Mouse (Mus musculus): ENCODE results near the gene Rpl13a.

GRCm38 (mm10) chr7:45119780-45120709 is 8.5 kb downstream of the Rpl13a start:
- TF ChIP-seq CTCF (IDR thresholded peaks at IDR 0.05; ENCODE audit: extremely low read depth, insufficient read depth, low read length) (no peak), POLR2A (IDR thresholded peaks at IDR 0.05; ENCODE audit: extremely low read depth, insufficient read depth, low read length) (no peak)

Measured in cortical plate, adult 2 months (tissue).